Mouse (Mus musculus): ENCODE results near the gene Asxl1. TPM values are rescaled to one million over a fixed set of nuclear protein-coding genes. Genes with fewer than 3 reads are reported as not detected.

Gene Asxl1
- total and polyA plus RNA-seq, 2 experiments from 2014 or later, result 7.4 to 18.8 TPM

DNA sequence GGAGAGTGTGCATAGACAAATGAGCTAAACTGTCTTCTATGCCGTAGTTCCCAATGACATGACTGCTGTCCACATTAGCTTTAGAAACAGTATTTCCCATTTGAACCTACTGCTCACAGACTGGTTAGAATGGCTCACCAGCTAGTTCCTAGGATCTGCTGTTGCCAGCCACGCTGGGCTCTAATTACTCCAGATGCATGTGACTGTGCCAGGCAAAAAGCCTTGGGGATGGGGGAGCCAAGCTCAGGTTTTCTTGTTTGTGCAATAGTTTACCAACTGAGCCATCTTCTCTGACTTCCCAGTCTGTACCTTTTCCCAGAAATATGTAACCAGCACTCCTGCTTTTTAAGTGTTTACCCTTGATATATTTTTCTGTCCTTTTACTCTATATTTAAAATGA, 29.8 kb downstream of the Asxl1 start:
- TF ChIP-seq EP300 (IDR thresholded peaks at IDR 0.05; ENCODE audit: low read depth), result no peak
- no peak for TF ChIP-seq CTCF (IDR thresholded peaks at IDR 0.05; ENCODE audit: low read depth)
- Histone ChIP-seq H3K4me1 (ENCODE audit: control insufficient read depth, insufficient read depth) (no peaks in the 10 kb centered on the region), H3K4me2 (ENCODE audit: low read depth, low read length) (no peak overlapping the region), H3K27me3 (ENCODE audit: control insufficient read depth, insufficient read depth, low read length) (no peaks in the 10 kb centered on the region), H3K9ac (replicated peaks; ENCODE audit: low read depth, low read length) (no peak overlapping the region), H3K36me3 (replicated peaks; ENCODE audit: control insufficient read depth, insufficient read depth, low read length) (peaks cover 23% of the 10 kb centered on the region), H3K27ac (ENCODE audit: low read depth) (no peak overlapping the region), H3K4me3 (ENCODE audit: low read depth, low read length) (no peak overlapping the region), H3K9me3 (replicated peaks; ENCODE audit: control insufficient read depth, low read length) (no peaks in the 10 kb centered on the region)
- no peak for ATAC-seq (ENCODE audit: insufficient read depth, low read depth)
- 64% methylated on average over 2 of the region's 2 CpGs for WGBS
- DNase-seq (ENCODE audit: low spot score), result no peak

DNA sequence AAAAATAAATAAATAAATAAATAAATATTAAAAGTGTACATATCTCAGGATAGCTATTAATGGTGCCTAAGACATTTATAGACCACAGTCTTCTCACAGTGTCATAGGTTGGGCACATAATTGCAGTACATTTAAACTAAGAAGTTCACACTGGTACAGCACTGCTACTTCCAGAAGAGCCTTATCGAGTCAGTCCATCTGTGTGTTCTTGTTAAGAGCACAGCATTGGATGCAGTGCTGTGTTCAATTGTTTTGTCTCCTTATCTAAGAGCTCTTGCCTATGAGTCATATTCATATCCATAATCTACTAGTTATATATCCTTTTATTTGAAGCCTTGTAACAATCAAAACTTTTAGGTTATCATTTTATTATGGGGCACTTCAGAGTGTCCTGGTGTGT, 34.9 kb downstream of the Asxl1 start:
- 82% methylated on average over 1 of the region's 1 CpGs for whole genome bisulfite sequencing
- Histone ChIP-seq H3K27me3 (ENCODE audit: control insufficient read depth, insufficient read depth, low read length) (no peaks in the 10 kb centered on the region), H3K4me2 (ENCODE audit: low read depth, low read length) (no peak overlapping the region), H3K4me1 (ENCODE audit: control insufficient read depth, insufficient read depth) (no peaks in the 10 kb centered on the region), H3K9ac (replicated peaks; ENCODE audit: low read depth, low read length) (no peak overlapping the region), H3K9me3 (replicated peaks; ENCODE audit: control insufficient read depth, low read length) (no peaks in the 10 kb centered on the region), H3K27ac (ENCODE audit: low read depth) (no peak overlapping the region), H3K4me3 (ENCODE audit: low read depth, low read length) (no peak overlapping the region), H3K36me3 (replicated peaks; ENCODE audit: control insufficient read depth, insufficient read depth, low read length) (peaks cover 52% of the 10 kb centered on the region)
- ATAC-seq (ENCODE audit: insufficient read depth, low read depth), result no peak
- TF ChIP-seq CTCF (IDR thresholded peaks at IDR 0.05; ENCODE audit: low read depth), result no peak
- no peak for TF ChIP-seq EP300 (IDR thresholded peaks at IDR 0.05; ENCODE audit: low read depth)
- no peak for DNase-seq (ENCODE audit: low spot score)

DNA sequence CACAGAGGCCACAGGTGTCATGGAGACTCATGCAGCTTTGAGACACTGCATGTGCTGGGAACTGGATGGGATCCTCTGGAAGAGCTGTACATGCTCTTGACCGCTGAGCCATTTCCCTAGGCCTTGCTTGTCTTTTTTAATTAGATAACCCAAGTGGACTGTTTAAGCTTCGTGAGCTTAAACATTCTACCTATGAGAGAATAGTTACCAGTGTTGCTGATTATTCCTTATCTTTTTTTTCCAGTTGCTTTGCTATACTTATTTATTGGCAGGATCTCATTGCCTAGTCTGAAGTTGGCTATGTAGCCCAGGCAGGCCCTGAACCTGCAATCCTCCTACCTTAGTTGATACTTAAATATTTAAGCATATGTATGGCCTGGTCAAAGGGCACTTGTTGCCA, 44.2 kb downstream of the Asxl1 start:
- DNase-seq (ENCODE audit: low spot score) (no peak), ATAC-seq (ENCODE audit: insufficient read depth, low read depth) (no peak)
- TF ChIP-seq EP300 (IDR thresholded peaks at IDR 0.05; ENCODE audit: low read depth) (no peak), CTCF (IDR thresholded peaks at IDR 0.05; ENCODE audit: low read depth) (no peak)
- Histone ChIP-seq H3K4me1 (ENCODE audit: control insufficient read depth, insufficient read depth) (peaks cover 6% of the 10 kb centered on the region; the same call in 1 of the 2 replicates), H3K4me3 (ENCODE audit: low read depth, low read length) (no peak overlapping the region), H3K36me3 (replicated peaks; ENCODE audit: control insufficient read depth, insufficient read depth, low read length) (peaks cover 51% of the 10 kb centered on the region), H3K4me2 (ENCODE audit: low read depth, low read length) (no peak overlapping the region), H3K27me3 (ENCODE audit: control insufficient read depth, insufficient read depth, low read length) (no peaks in the 10 kb centered on the region), H3K27ac (ENCODE audit: low read depth) (no peak overlapping the region), H3K9ac (replicated peaks; ENCODE audit: low read depth, low read length) (no peak overlapping the region), H3K9me3 (replicated peaks; ENCODE audit: control insufficient read depth, low read length) (no peaks in the 10 kb centered on the region)
- WGBS, result 71% methylated on average over 2 of the region's 2 CpGs

DNA sequence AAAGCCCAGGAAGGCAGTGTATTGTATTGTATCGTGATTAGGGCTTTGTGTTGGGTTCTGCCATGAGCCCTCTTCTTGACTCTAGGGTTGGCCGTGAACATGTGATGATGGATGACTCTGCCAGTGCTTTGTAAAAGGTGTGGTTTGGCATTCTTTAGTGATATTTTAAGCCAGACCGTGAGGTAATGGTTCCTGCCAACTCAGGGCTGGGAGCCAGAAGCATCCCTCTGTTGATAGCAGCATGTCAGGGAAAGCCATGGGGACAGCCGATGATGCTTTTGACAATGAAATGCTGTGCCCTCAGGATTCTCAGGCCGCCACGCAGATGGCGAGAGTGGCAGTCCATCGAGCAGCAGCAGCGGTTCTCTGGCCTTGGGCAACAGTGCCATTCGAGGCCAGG, 47.4 kb downstream of the Asxl1 start:
- Histone ChIP-seq H3K4me1 (ENCODE audit: control insufficient read depth, insufficient read depth) (peaks cover 6% of the 10 kb centered on the region; the same call in 1 of the 2 replicates), H3K4me3 (ENCODE audit: low read depth, low read length) (no peak overlapping the region), H3K9me3 (replicated peaks; ENCODE audit: control insufficient read depth, low read length) (no peaks in the 10 kb centered on the region), H3K36me3 (replicated peaks; ENCODE audit: control insufficient read depth, insufficient read depth, low read length) (peaks cover 68% of the 10 kb centered on the region), H3K9ac (replicated peaks; ENCODE audit: low read depth, low read length) (no peak overlapping the region), H3K4me2 (ENCODE audit: low read depth, low read length) (no peak overlapping the region), H3K27me3 (ENCODE audit: control insufficient read depth, insufficient read depth, low read length) (no peaks in the 10 kb centered on the region), H3K27ac (ENCODE audit: low read depth) (0 out of 2 replicates have a peak overlapping the region, but pooled peaks have one; percentile 15)
- TF ChIP-seq CTCF (IDR thresholded peaks at IDR 0.05; ENCODE audit: low read depth) (no peak), EP300 (IDR thresholded peaks at IDR 0.05; ENCODE audit: low read depth) (no peak)
- peak; percentile 55 for DNase-seq (ENCODE audit: low spot score)
- ATAC-seq (ENCODE audit: insufficient read depth, low read depth), result peak; percentile 83
- WGBS, result 42% methylated on average over 10 of the region's 10 CpGs

GRCm38 (mm10) chr2:153397790-153398515, 52.3 kb downstream of the Asxl1 start:
- H3K36me3 ChIP-seq (replicated peaks; ENCODE audit: control insufficient read depth, insufficient read depth, low read length), result peaks cover 88% of the 10 kb centered on the region
- H3K4me3 ChIP-seq (ENCODE audit: low read depth, low read length), result no peak overlapping the region
- DNase-seq (ENCODE audit: low spot score), result no peak
- no peaks in the 10 kb centered on the region for H3K4me1 ChIP-seq (ENCODE audit: control insufficient read depth, insufficient read depth)
- no peaks in the 10 kb centered on the region for H3K27me3 ChIP-seq (ENCODE audit: control insufficient read depth, insufficient read depth, low read length)
- H3K27ac ChIP-seq (ENCODE audit: low read depth), result no peak overlapping the region
- H3K9ac ChIP-seq (replicated peaks; ENCODE audit: low read depth, low read length), result no peak overlapping the region
- TF ChIP-seq CTCF (IDR thresholded peaks at IDR 0.05; ENCODE audit: low read depth), result no peak
- no peak for TF ChIP-seq EP300 (IDR thresholded peaks at IDR 0.05; ENCODE audit: low read depth)
- ATAC-seq (ENCODE audit: insufficient read depth, low read depth), result no peak
- 91% methylated on average over 11 of the region's 11 CpGs for WGBS
- H3K9me3 ChIP-seq (replicated peaks; ENCODE audit: control insufficient read depth, low read length), result no peaks in the 10 kb centered on the region
- H3K4me2 ChIP-seq (ENCODE audit: low read depth, low read length), result no peak overlapping the region

DNA sequence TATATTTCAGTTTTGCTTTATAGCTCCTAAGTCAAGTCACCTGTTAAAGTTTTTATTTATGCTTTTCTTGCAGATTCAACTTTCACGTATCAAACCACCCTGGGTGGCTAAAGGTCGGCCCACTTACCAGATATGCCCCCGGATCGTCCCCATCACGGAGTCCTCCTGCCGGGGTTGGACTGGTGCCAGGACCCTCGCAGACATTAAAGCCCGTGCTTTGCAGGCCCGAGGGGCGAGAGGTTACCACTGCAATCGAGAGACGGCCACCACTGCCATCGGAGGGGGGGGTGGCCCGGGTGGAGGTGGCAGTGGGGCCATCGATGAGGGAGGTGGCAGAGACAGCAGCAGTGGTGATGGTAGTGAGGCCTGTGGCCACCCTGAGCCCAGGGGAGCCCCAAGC, 53.5 kb downstream of the Asxl1 start:
- 69% methylated on average over 15 of the region's 15 CpGs for WGBS
- no peak for ATAC-seq (ENCODE audit: insufficient read depth, low read depth)

More for the DNA sequence above, 53.5 kb downstream of the Asxl1 start:
- Histone ChIP-seq H3K27me3 (ENCODE audit: control insufficient read depth, insufficient read depth, low read length) (no peaks in the 10 kb centered on the region), H3K9me3 (replicated peaks; ENCODE audit: control insufficient read depth, low read length) (no peaks in the 10 kb centered on the region), H3K36me3 (replicated peaks; ENCODE audit: control insufficient read depth, insufficient read depth, low read length) (peaks cover 76% of the 10 kb centered on the region), H3K27ac (ENCODE audit: low read depth) (no peak overlapping the region), H3K4me1 (ENCODE audit: control insufficient read depth, insufficient read depth) (no peaks in the 10 kb centered on the region), H3K4me2 (ENCODE audit: low read depth, low read length) (no peak overlapping the region), H3K9ac (replicated peaks; ENCODE audit: low read depth, low read length) (no peak overlapping the region), H3K4me3 (ENCODE audit: low read depth, low read length) (no peak overlapping the region)
- no peak for DNase-seq (ENCODE audit: low spot score)
- no peak for TF ChIP-seq EP300 (IDR thresholded peaks at IDR 0.05; ENCODE audit: low read depth)
- no peak for TF ChIP-seq CTCF (IDR thresholded peaks at IDR 0.05; ENCODE audit: low read depth)
